Mouse (Mus musculus): ENCODE data around the gene Hoxa13.

Gene Hoxa13

GRCm38 (mm10) chr6:52252016-52252774 is 8.5 kb downstream of the Hoxa13 start:
- DNase-seq (ENCODE audit: low spot score in 2 of 2) = no peak

- DNase-seq (ENCODE audit: low spot score in 2 of 2) = no peak
Observed at GRCm38 (mm10) chr6:52251177-52251879, 9.4 kb downstream of the Hoxa13 start.

GRCm38 (mm10) chr6:52249826-52250225 is 10.9 kb downstream of the Hoxa13 start:
- no peak for DNase-seq (ENCODE audit: low spot score in 2 of 2)

GRCm38 (mm10) chr6:52249415-52249738 is 11.3 kb downstream of the Hoxa13 start:
- no peak for DNase-seq (ENCODE audit: low spot score in 2 of 2)

GRCm38 (mm10) chr6:52248638-52249414 is 11.9 kb downstream of the Hoxa13 start:
- no peak for DNase-seq (ENCODE audit: low spot score in 2 of 2)

GRCm38 (mm10) chr6:52247766-52248637 is 12.7 kb downstream of the Hoxa13 start:
- no peak for DNase-seq (ENCODE audit: low spot score in 2 of 2)

GRCm38 (mm10) chr6:52246916-52247315 is 13.8 kb downstream of the Hoxa13 start:
- DNase-seq (ENCODE audit: low spot score in 2 of 2) = no peak

- no peak for DNase-seq (ENCODE audit: low spot score in 2 of 2)
Observed at GRCm38 (mm10) chr6:52246403-52246803, 14.3 kb downstream of the Hoxa13 start.

GRCm38 (mm10) chr6:52245757-52246142 is 14.9 kb downstream of the Hoxa13 start, which contains the start of gene Hoxa11:
Gene Hoxa11 (minus strand): TSS chr6:52245810.
- DNase-seq (ENCODE audit: low spot score in 2 of 2) = no peak

GRCm38 (mm10) chr6:52245040-52245756 is 15.5 kb downstream of the Hoxa13 start:
- no peak for DNase-seq (ENCODE audit: low spot score in 2 of 2)

- DNase-seq (ENCODE audit: low spot score in 2 of 2) = no peak
Observed at GRCm38 (mm10) chr6:52244471-52245039, 16.1 kb downstream of the Hoxa13 start.

- no peak for DNase-seq (ENCODE audit: low spot score in 2 of 2)
Observed at GRCm38 (mm10) chr6:52243681-52244121, 17.0 kb downstream of the Hoxa13 start.

- DNase-seq (ENCODE audit: low spot score in 2 of 2) = no peak
Observed at GRCm38 (mm10) chr6:52242801-52243332, 17.8 kb downstream of the Hoxa13 start.

GRCm38 (mm10) chr6:52241001-52241621 is 19.6 kb downstream of the Hoxa13 start:
- DNase-seq (ENCODE audit: low spot score in 2 of 2) = no peak

GRCm38 (mm10) chr6:52240389-52241000 is 20.2 kb downstream of the Hoxa13 start, which contains the start of gene Hoxa10:
Gene Hoxa10 (minus strand): TSS chr6:52240854.
- DNase-seq (ENCODE audit: low spot score in 2 of 2) = no peak

- DNase-seq (ENCODE audit: low spot score in 2 of 2) = no peak
Observed at GRCm38 (mm10) chr6:52239625-52240388, 20.9 kb downstream of the Hoxa13 start.

GRCm38 (mm10) chr6:52238976-52239375 is 21.7 kb downstream of the Hoxa13 start:
- no peak for DNase-seq (ENCODE audit: low spot score in 2 of 2)

- DNase-seq (ENCODE audit: low spot score in 2 of 2) = no peak
Observed at GRCm38 (mm10) chr6:52238155-52238545, 22.5 kb downstream of the Hoxa13 start.

Data from frontal cortex, postnatal 36 days (tissue).